Mouse (Mus musculus): ENCODE data around the gene Olfr273.
"Not testable (repeated sequence)": the region's sequence is repeated elsewhere in the genome, so short reads cannot be mapped to it uniquely, and the experiment has no call there.

The Olfr273 gene

GRCm38 (mm10) chr4:52859136-52859535 lies at the start of gene Olfr273:
TSS of gene Olfr273 (minus strand) at chr4:52859236.
- no peak for DNase-seq (ENCODE audit: low spot score in 2 of 2)

DNA sequence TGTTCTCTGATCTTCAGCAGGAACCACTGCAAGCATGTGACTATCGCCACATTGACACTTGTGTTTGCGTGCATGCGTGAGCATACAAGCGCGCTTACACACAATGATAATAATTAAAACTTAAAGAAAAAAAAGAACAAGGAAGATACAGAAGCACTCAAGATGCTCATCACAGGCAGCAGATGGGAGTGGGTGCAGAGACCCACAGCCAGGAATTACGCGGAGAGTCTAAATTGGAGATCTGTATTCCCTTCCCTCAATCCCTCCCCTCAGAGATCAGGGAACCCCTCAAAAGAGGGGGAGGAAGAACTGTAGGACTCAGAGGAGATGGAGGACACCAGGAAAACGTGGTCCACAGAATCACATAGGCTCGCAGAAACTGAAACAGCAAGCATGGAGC lies 5.1 kb upstream of the Olfr273 start:
- DNase-seq (ENCODE audit: low spot score in 2 of 2), result no peak

DNA sequence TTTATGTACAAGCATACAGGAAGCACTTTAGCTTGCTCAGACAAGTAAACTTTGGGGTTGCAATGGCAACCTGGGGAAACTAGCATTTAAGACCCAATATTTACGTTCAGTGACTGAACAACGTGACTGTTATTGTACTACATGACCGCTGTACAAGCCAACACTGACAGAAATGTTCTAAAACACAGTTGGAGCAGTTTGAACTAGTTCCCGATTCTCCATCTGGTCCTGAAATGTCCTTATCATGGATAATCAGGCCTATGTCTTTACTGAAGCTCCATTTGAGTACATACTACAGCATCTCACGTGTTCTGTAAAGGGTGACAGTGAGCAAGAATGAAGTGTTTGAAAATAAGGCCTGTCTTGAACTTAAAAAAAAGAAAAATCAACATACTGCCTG lies 9.4 kb downstream of the Olfr273 start:
- DNase-seq (ENCODE audit: low spot score in 2 of 2), result no peak

DNA sequence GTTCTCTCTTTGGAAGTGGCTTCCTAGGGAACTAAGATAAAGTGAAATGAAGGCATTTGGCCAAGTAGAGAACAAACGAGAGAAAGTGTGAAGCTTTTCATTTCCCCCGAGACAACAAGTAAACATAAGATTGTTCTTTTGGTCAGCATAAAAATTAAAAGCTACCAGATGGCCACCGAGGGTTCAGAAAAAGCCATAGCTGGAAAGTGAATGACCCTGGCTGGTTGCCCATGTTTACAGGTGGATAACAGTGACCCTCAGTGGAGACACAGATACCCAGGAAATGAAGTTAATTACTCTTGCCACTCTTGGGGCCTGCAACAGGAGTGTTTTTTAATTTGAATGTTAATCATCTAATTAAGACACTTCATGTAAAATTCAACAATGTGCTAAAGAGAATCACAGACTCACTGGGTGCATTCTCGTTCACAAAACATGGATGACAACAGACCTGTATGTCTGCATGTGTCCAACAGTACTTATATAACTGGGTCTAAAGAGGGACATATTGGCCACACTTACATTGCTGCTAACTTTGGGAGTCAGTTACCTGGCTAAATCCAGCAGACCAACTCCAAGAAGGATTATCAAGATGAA lies 9.9 kb downstream of the Olfr273 start:
- DNase-seq (ENCODE audit: low spot score in 2 of 2), result no peak

- not testable (repeated sequence) for DNase-seq (ENCODE audit: low spot score in 2 of 2)
These were observed 13.6 kb downstream of the Olfr273 start for GRCm38 (mm10) chr4:52845411-52845810.

GRCm38 (mm10) chr4:52821375-52821774 lies 37.7 kb downstream of the Olfr273 start:
- DNase-seq (ENCODE audit: low spot score in 2 of 2), result no peak

DNA sequence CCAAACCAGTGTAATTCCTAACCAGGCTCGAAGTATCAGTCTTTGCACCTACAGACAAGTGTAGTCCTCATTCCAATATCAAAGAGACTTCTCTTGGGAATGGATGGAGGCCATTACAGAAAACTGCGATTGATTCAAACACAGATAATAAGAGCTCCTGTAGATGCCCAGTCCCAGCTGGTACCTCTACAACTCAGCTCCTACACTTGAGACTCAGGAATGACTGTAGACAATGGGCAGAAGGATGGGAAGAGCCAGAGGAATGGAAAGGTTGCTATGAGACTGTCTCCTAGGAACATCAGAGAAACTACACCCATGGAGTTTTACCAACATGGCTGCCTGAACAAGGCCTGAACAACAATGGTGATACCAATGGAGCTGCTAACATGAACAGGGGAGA lies 44.7 kb downstream of the Olfr273 start, which contains the start of gene Olfr275:
Gene Olfr275 (plus strand): TSS at position 301 of the 400 bp plus-strand sequence.
- no peak for DNase-seq (ENCODE audit: low spot score in 2 of 2)

- no peak for DNase-seq (ENCODE audit: low spot score in 2 of 2)
These were observed 47.2 kb downstream of the Olfr273 start for GRCm38 (mm10) chr4:52811871-52812270.

Measured in spleen, postnatal 10 days (tissue).